Mouse (Mus musculus): Measurements from ENCODE around the gene Ddx20.

- peak; percentile 38; the same call in 1 of the 2 replicates for TF ChIP-seq CTCF (IDR thresholded peaks at IDR 0.05; ENCODE audit: borderline replicate concordance, insufficient read depth, low read depth, low read length)
- TF ChIP-seq POLR2A (IDR thresholded peaks at IDR 0.05; ENCODE audit: borderline replicate concordance, insufficient read depth, low read length) = no peak
These were observed 31.4 kb upstream of the Ddx20 start for GRCm38 (mm10) chr3:105718746-105719145.

All from cerebellum, adult 2 months (tissue).